Mouse (Mus musculus) mature B cell (primary cell): ENCODE results near the gene Ticam1.

Experiments used
- in situ Hi-C: fragments of 300-500 bp; cut with MboI; formaldehyde crosslinking; loops from 2 replicates; pipeline ENCODE4 v1.14.3; 2019

Ticam1 gene

GRCm38 (mm10) chr17:56276643-56277566 lies at the start of gene Ticam1:
Gene Ticam1 (minus strand): TSS chr17:56276786.
- in situ Hi-C loops, result no loop called here

- in situ Hi-C loops, result no loop called here
These were observed 49.0 kb upstream of the Ticam1 start, which contains the start of gene Kdm4b for GRCm38 (mm10) chr17:56325450-56326152. Gene Kdm4b (plus strand): TSS chr17:56326062.

GRCm38 (mm10) chr17:56324419-56324818 lies 47.8 kb upstream of the Ticam1 start:
- in situ Hi-C loops, result no loop called here

- in situ Hi-C loops, result no loop called here
These were observed 32.8 kb upstream of the Ticam1 start for GRCm38 (mm10) chr17:56309191-56309945.

GRCm38 (mm10) chr17:56308088-56308487 lies 31.5 kb upstream of the Ticam1 start:
- in situ Hi-C loops, result no loop called here

GRCm38 (mm10) chr17:56305826-56306225 lies 29.2 kb upstream of the Ticam1 start:
- in situ Hi-C loops, result no loop called here

- in situ Hi-C loops, result no loop called here
These were observed 28.6 kb upstream of the Ticam1 start for GRCm38 (mm10) chr17:56305156-56305555.

- in situ Hi-C loops, result no loop called here
These were observed 28.1 kb upstream of the Ticam1 start for GRCm38 (mm10) chr17:56304718-56305117.

- in situ Hi-C loops, result no loop called here
These were observed 27.4 kb upstream of the Ticam1 start for GRCm38 (mm10) chr17:56303847-56304586.

GRCm38 (mm10) chr17:56303160-56303846 lies 26.7 kb upstream of the Ticam1 start, which contains the start of gene Uhrf1:
Gene Uhrf1 (plus strand): TSS chr17:56303321.
- in situ Hi-C loops, result no loop called here

- in situ Hi-C loops, result no loop called here
These were observed 25.9 kb upstream of the Ticam1 start for GRCm38 (mm10) chr17:56302363-56302996.

GRCm38 (mm10) chr17:56300186-56300585 lies 23.6 kb upstream of the Ticam1 start, which contains the start of gene Arrdc5:
Gene Arrdc5 (minus strand): TSS chr17:56300286.
- in situ Hi-C loops, result no loop called here

GRCm38 (mm10) chr17:56298238-56298637 lies 21.7 kb upstream of the Ticam1 start:
- in situ Hi-C loops, result no loop called here

- in situ Hi-C loops, result no loop called here
These were observed 19.6 kb upstream of the Ticam1 start for GRCm38 (mm10) chr17:56296201-56296600.

GRCm38 (mm10) chr17:56294241-56294640 lies 17.7 kb upstream of the Ticam1 start:
- in situ Hi-C loops, result no loop called here

GRCm38 (mm10) chr17:56293291-56293690 lies 16.7 kb upstream of the Ticam1 start:
- in situ Hi-C loops, result no loop called here

GRCm38 (mm10) chr17:56292531-56293222 lies 16.1 kb upstream of the Ticam1 start, which contains the start of gene Plin3:
Gene Plin3 (minus strand): TSS chr17:56292873.
- in situ Hi-C loops, result no loop called here

- in situ Hi-C loops, result no loop called here
These were observed 15.4 kb upstream of the Ticam1 start for GRCm38 (mm10) chr17:56291826-56292475.

GRCm38 (mm10) chr17:56291171-56291511 lies 14.6 kb upstream of the Ticam1 start:
- in situ Hi-C loops, result no loop called here
